Mouse (Mus musculus) bone marrow, adult 2 months (tissue): ENCODE measurements around the gene Tubg2.

Experiments used
- CTCF ChIP-seq: fragments of 200-500 bp; IDR thresholded peaks from 2 replicates; pipeline ENCODE4 v1.5.1; 2011; ENCODE audit warnings: low read length, control low read depth; ENCODE audit not compliant: control insufficient read depth, insufficient read depth
- POLR2A ChIP-seq: fragments of 200-500 bp; IDR thresholded peaks from 2 replicates; pipeline ENCODE4 v1.6.1; 2011; ENCODE audit warnings: low read depth, mild to moderate bottlenecking, control low read depth, low read length, borderline replicate concordance; ENCODE audit not compliant: control insufficient read depth

DNA sequence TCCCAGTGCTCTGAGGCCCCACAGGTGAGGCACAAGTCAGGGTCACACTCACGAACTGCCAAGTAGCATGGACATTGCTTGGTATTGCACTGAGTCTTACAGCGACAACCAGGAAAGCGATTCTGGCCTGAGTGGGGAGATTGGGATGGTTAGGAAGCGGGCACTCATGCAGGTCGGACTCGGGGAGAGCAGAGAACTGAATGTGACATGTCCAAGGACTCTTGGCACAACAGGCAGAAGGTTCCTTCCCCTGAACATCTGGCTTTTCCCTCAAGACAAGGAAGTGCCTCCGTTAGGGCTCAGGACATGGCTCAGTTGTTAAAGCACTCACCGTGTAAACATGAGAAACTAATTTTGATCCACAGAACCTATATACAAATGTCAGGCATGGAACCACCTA lies 39.9 kb downstream of the Tubg2 start:
- no peak for TF ChIP-seq CTCF
- TF ChIP-seq POLR2A: no peak
